Mouse (Mus musculus): ENCODE data around the gene Rtel1. TPM values are rescaled to one million over a fixed set of nuclear protein-coding genes. Genes with fewer than 3 reads are reported as not detected.

Gene Rtel1
- polyA plus RNA-seq, 1 experiment from 2014 or later, result 59.2 TPM

- WGBS, result 80% methylated on average over 3 of the region's 3 CpGs
- H3K9me3 ChIP-seq (ENCODE audit: control insufficient read depth, low read length), result no peaks in the 10 kb centered on the region
Measured at GRCm38 (mm10) chr2:181356780-181357179, 37.2 kb downstream of the Rtel1 start.

GRCm38 (mm10) chr2:181363946-181364345 lies 44.4 kb downstream of the Rtel1 start:
- no peak for ATAC-seq (ENCODE audit: low FRiP score, low TSS enrichment)
- peak overlapping the region; percentile 68 for H3K4me3 ChIP-seq (ENCODE audit: low read length)
- no peaks in the 10 kb centered on the region for H3K27me3 ChIP-seq (ENCODE audit: control insufficient read depth, insufficient read depth, low read length)
- peak overlapping the region; percentile 82 for H3K4me2 ChIP-seq (replicated peaks; ENCODE audit: low read depth, low read length)
- peaks cover 23% of the 10 kb centered on the region for H3K4me1 ChIP-seq (ENCODE audit: control insufficient read depth, insufficient read depth, low read length)
- no peak overlapping the region for H3K27ac ChIP-seq (ENCODE audit: low read depth, low read length)
- H3K9ac ChIP-seq (ENCODE audit: low read depth, low read length), result peak overlapping the region; percentile 80; the same call in 1 of the 2 replicates
- H3K36me3 ChIP-seq (ENCODE audit: control insufficient read depth, insufficient read depth, low read length), result peaks cover 41% of the 10 kb centered on the region
- WGBS, result 71% methylated on average over 3 of the region's 3 CpGs
- no peaks in the 10 kb centered on the region for H3K9me3 ChIP-seq (ENCODE audit: control insufficient read depth, low read length)

More at GRCm38 (mm10) chr2:181356780-181357179, 37.2 kb downstream of the Rtel1 start:
- Histone ChIP-seq H3K4me1 (ENCODE audit: control insufficient read depth, insufficient read depth, low read length) (no peaks in the 10 kb centered on the region), H3K27ac (ENCODE audit: low read depth, low read length) (no peak overlapping the region), H3K27me3 (ENCODE audit: control insufficient read depth, insufficient read depth, low read length) (no peaks in the 10 kb centered on the region), H3K4me2 (replicated peaks; ENCODE audit: low read depth, low read length) (no peak overlapping the region), H3K9ac (ENCODE audit: low read depth, low read length) (no peak overlapping the region), H3K36me3 (ENCODE audit: control insufficient read depth, insufficient read depth, low read length) (peaks cover 96% of the 10 kb centered on the region), H3K4me3 (ENCODE audit: low read length) (no peak overlapping the region)
- no peak for ATAC-seq (ENCODE audit: low FRiP score, low TSS enrichment)

GRCm38 (mm10) chr2:181364487-181364859 lies 44.9 kb downstream of the Rtel1 start:
- Histone ChIP-seq H3K9ac (ENCODE audit: low read depth, low read length) (peak overlapping the region; percentile 80), H3K36me3 (ENCODE audit: control insufficient read depth, insufficient read depth, low read length) (peaks cover 40% of the 10 kb centered on the region), H3K9me3 (ENCODE audit: control insufficient read depth, low read length) (no peaks in the 10 kb centered on the region), H3K4me2 (replicated peaks; ENCODE audit: low read depth, low read length) (peak overlapping the region; percentile 82), H3K4me1 (ENCODE audit: control insufficient read depth, insufficient read depth, low read length) (peaks cover 23% of the 10 kb centered on the region), H3K27me3 (ENCODE audit: control insufficient read depth, insufficient read depth, low read length) (no peaks in the 10 kb centered on the region), H3K4me3 (ENCODE audit: low read length) (peak overlapping the region; percentile 68), H3K27ac (ENCODE audit: low read depth, low read length) (peak overlapping the region; percentile 82; the same call in 1 of the 2 replicates)
- 0 out of 2 replicates have a peak, but pooled peaks have one; percentile 18 for ATAC-seq (ENCODE audit: low FRiP score, low TSS enrichment)
- WGBS, result 7% methylated on average over 14 of the region's 14 CpGs

- peak; percentile 93 for ATAC-seq (ENCODE audit: low FRiP score, low TSS enrichment)
- under 1% methylated on average over 63 of the region's 71 CpGs for WGBS
- Histone ChIP-seq H3K4me1 (ENCODE audit: control insufficient read depth, insufficient read depth, low read length) (peaks cover 23% of the 10 kb centered on the region), H3K9ac (ENCODE audit: low read depth, low read length) (peak within 1 kb of the TSS; percentile 80), H3K36me3 (ENCODE audit: control insufficient read depth, insufficient read depth, low read length) (peaks cover 40% of the 10 kb centered on the region), H3K9me3 (ENCODE audit: control insufficient read depth, low read length) (no peaks in the 10 kb centered on the region), H3K27me3 (ENCODE audit: control insufficient read depth, insufficient read depth, low read length) (no peaks in the 10 kb centered on the region), H3K4me3 (ENCODE audit: low read length) (peak within 1 kb of the TSS; percentile 68), H3K27ac (ENCODE audit: low read depth, low read length) (peak within 1 kb of the TSS; percentile 82), H3K4me2 (replicated peaks; ENCODE audit: low read depth, low read length) (peak within 1 kb of the TSS; percentile 82)
Measured at GRCm38 (mm10) chr2:181364860-181365596, 45.5 kb downstream of the Rtel1 start, which contains the start of the genes Zgpat and Arfrp1. Zgpat (plus strand) TSS chr2:181364928. Arfrp1 (minus strand) TSS chr2:181365404.

- H3K4me1 ChIP-seq (ENCODE audit: control insufficient read depth, insufficient read depth, low read length), result peaks cover 23% of the 10 kb centered on the region
- peak; percentile 62 for ATAC-seq (ENCODE audit: low FRiP score, low TSS enrichment)
- WGBS, result under 1% methylated on average over 20 of the region's 20 CpGs
- H3K27ac ChIP-seq (ENCODE audit: low read depth, low read length), result peak overlapping the region; percentile 82
- H3K27me3 ChIP-seq (ENCODE audit: control insufficient read depth, insufficient read depth, low read length), result no peaks in the 10 kb centered on the region
- H3K4me2 ChIP-seq (replicated peaks; ENCODE audit: low read depth, low read length), result peak overlapping the region; percentile 82
- H3K4me3 ChIP-seq (ENCODE audit: low read length), result peak overlapping the region; percentile 68
- peaks cover 36% of the 10 kb centered on the region for H3K36me3 ChIP-seq (ENCODE audit: control insufficient read depth, insufficient read depth, low read length)
- H3K9me3 ChIP-seq (ENCODE audit: control insufficient read depth, low read length), result no peaks in the 10 kb centered on the region
- peak overlapping the region; percentile 80 for H3K9ac ChIP-seq (ENCODE audit: low read depth, low read length)
Measured at GRCm38 (mm10) chr2:181365655-181366075, 46.1 kb downstream of the Rtel1 start.

GRCm38 (mm10) chr2:181370001-181370400 lies 50.5 kb downstream of the Rtel1 start:
- 89% methylated on average over 5 of the region's 5 CpGs for WGBS
- ATAC-seq (ENCODE audit: low FRiP score, low TSS enrichment), result no peak
- Histone ChIP-seq H3K27me3 (ENCODE audit: control insufficient read depth, insufficient read depth, low read length) (no peaks in the 10 kb centered on the region), H3K4me1 (ENCODE audit: control insufficient read depth, insufficient read depth, low read length) (peaks cover 17% of the 10 kb centered on the region; the same call in 1 of the 2 replicates), H3K9me3 (ENCODE audit: control insufficient read depth, low read length) (no peaks in the 10 kb centered on the region), H3K27ac (ENCODE audit: low read depth, low read length) (no peak overlapping the region), H3K4me2 (replicated peaks; ENCODE audit: low read depth, low read length) (no peak overlapping the region), H3K4me3 (ENCODE audit: low read length) (no peak overlapping the region), H3K9ac (ENCODE audit: low read depth, low read length) (no peak overlapping the region), H3K36me3 (ENCODE audit: control insufficient read depth, insufficient read depth, low read length) (peaks cover 13% of the 10 kb centered on the region)

- Histone ChIP-seq H3K27me3 (ENCODE audit: control insufficient read depth, insufficient read depth, low read length) (no peaks in the 10 kb centered on the region), H3K9ac (ENCODE audit: low read depth, low read length) (no peak overlapping the region), H3K36me3 (ENCODE audit: control insufficient read depth, insufficient read depth, low read length) (peaks cover 25% of the 10 kb centered on the region), H3K4me1 (ENCODE audit: control insufficient read depth, insufficient read depth, low read length) (no peaks in the 10 kb centered on the region), H3K9me3 (ENCODE audit: control insufficient read depth, low read length) (no peaks in the 10 kb centered on the region), H3K4me2 (replicated peaks; ENCODE audit: low read depth, low read length) (no peak overlapping the region), H3K27ac (ENCODE audit: low read depth, low read length) (no peak overlapping the region), H3K4me3 (ENCODE audit: low read length) (no peak overlapping the region)
- no peak for ATAC-seq (ENCODE audit: low FRiP score, low TSS enrichment)
- 89% methylated on average over 2 of the region's 2 CpGs for WGBS
Measured at GRCm38 (mm10) chr2:181375787-181376186, 56.2 kb downstream of the Rtel1 start.

GRCm38 (mm10) chr2:181377230-181377629 lies 57.7 kb downstream of the Rtel1 start:
- ATAC-seq (ENCODE audit: low FRiP score, low TSS enrichment), result no peak
- H3K36me3 ChIP-seq (ENCODE audit: control insufficient read depth, insufficient read depth, low read length), result peaks cover 37% of the 10 kb centered on the region
- WGBS, result 66% methylated on average over 2 of the region's 2 CpGs

GRCm38 (mm10) chr2:181378701-181379100 lies 59.2 kb downstream of the Rtel1 start:
- 92% methylated on average over 5 of the region's 5 CpGs for WGBS
- peaks cover 52% of the 10 kb centered on the region for H3K36me3 ChIP-seq (ENCODE audit: control insufficient read depth, insufficient read depth, low read length)
- no peak for ATAC-seq (ENCODE audit: low FRiP score, low TSS enrichment)

More at GRCm38 (mm10) chr2:181377230-181377629, 57.7 kb downstream of the Rtel1 start:
- Histone ChIP-seq H3K9me3 (ENCODE audit: control insufficient read depth, low read length) (no peaks in the 10 kb centered on the region), H3K27ac (ENCODE audit: low read depth, low read length) (no peak overlapping the region), H3K27me3 (ENCODE audit: control insufficient read depth, insufficient read depth, low read length) (no peaks in the 10 kb centered on the region), H3K4me1 (ENCODE audit: control insufficient read depth, insufficient read depth, low read length) (no peaks in the 10 kb centered on the region), H3K4me2 (replicated peaks; ENCODE audit: low read depth, low read length) (no peak overlapping the region), H3K4me3 (ENCODE audit: low read length) (no peak overlapping the region), H3K9ac (ENCODE audit: low read depth, low read length) (no peak overlapping the region)

More at GRCm38 (mm10) chr2:181378701-181379100, 59.2 kb downstream of the Rtel1 start:
- Histone ChIP-seq H3K4me2 (replicated peaks; ENCODE audit: low read depth, low read length) (no peak overlapping the region), H3K27me3 (ENCODE audit: control insufficient read depth, insufficient read depth, low read length) (no peaks in the 10 kb centered on the region), H3K4me3 (ENCODE audit: low read length) (no peak overlapping the region), H3K4me1 (ENCODE audit: control insufficient read depth, insufficient read depth, low read length) (no peaks in the 10 kb centered on the region), H3K27ac (ENCODE audit: low read depth, low read length) (no peak overlapping the region), H3K9ac (ENCODE audit: low read depth, low read length) (no peak overlapping the region), H3K9me3 (ENCODE audit: control insufficient read depth, low read length) (no peaks in the 10 kb centered on the region)

Measured in kidney, embryonic 14.5 days (tissue).